Mouse (Mus musculus) forebrain, embryonic 16.5 days (tissue): ENCODE measurements at regions not wholly inside any gene's neighbourhood (a gene's known extent, or its start where the extent isn't known, plus 50 kb on each side); places are given as distances from the start of the nearest gene placed in this dataset.

Source experiments
- ATAC-seq: fragments of 200-750 bp; cut with Nextera tagmentation; 2 replicates; pipeline ENCODE4 v1.8.0; 2017; ENCODE audit warnings: mild to moderate bottlenecking, moderate library complexity
- H3K27ac ChIP-seq: fragments of 300-500 bp; sonication (generic); 2 replicates; pipeline ENCODE4 v1.5.1; 2014; ENCODE audit warnings: low read length, control low read depth
- H3K27me3 ChIP-seq: fragments of 300-500 bp; sonication (generic); replicated peaks from 2 replicates; pipeline ENCODE4 v1.6.1; 2014; ENCODE audit warnings: low read length; ENCODE audit not compliant: control insufficient read depth, insufficient read depth
- H3K36me3 ChIP-seq: fragments of 300-500 bp; sonication (generic); 2 replicates; pipeline ENCODE4 v1.6.1; 2014; ENCODE audit not compliant: control insufficient read depth, insufficient read depth
- H3K4me1 ChIP-seq: fragments of 300-500 bp; sonication (generic); replicated peaks from 2 replicates; pipeline ENCODE4 v1.6.1; 2014; ENCODE audit warnings: low read length; ENCODE audit not compliant: control insufficient read depth, insufficient read depth
- H3K4me2 ChIP-seq: fragments of 300-500 bp; sonication (generic); 2 replicates; pipeline ENCODE4 v1.6.1; 2014; ENCODE audit warnings: mild to moderate bottlenecking, low read length, control low read depth
- H3K4me3 ChIP-seq: fragments of 300-500 bp; sonication (generic); replicated peaks from 2 replicates; pipeline ENCODE4 v1.5.1; 2014; ENCODE audit warnings: mild to moderate bottlenecking, low read length, control low read depth
- H3K9ac ChIP-seq: fragments of 300-500 bp; sonication (generic); replicated peaks from 2 replicates; pipeline ENCODE4 v1.6.1; 2014; ENCODE audit warnings: low read depth, low read length, control low read depth
- H3K9me3 ChIP-seq: fragments of 300-500 bp; sonication (generic); 2 replicates; pipeline ENCODE4 v1.6.1; 2016; ENCODE audit warnings: low read length; ENCODE audit not compliant: control insufficient read depth
- WGBS: fragments of 180-500 bp; shearing (Covaris S2); extraction: QIAGEN DNeasy Blood & Tissue Kit; methylation state at CpG from one replicate; pipeline ENCODE4 v1.1.7; 2014; 5-methylcytosine and 5-hydroxymethylcytosine counted together

DNA sequence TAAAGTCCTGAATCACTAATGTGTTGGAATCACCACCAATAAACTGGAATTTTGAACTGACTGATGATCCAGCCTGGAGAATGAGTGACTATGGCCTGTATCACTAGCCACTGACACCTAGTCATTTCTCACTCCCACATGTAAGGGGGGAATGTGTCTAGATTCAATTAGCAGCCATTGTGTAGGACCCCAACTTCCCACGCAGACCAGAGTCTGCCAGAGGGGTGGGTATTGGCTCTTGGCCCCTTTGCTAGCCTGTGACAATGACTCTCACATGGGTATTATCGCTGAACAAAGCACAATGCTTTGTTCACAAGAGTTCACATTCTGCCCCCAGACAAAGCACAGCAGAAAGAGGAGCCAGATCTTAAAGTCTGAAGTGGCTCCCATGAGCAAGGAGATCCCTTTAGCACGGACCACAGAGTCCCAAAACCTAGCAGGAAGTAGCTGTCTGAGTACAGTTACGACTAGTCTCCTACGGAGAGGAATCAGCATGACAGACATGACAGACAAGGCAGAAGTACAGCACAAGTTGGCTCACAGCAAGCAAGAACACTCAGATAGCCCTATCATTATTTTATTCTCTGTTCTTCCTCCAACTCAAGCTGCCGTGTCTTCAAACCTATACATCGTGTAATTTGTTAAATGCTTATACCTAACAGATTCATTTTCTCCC lies 130.0 kb upstream of the Foxq1 start:
- Histone ChIP-seq H3K9me3 (no peaks in the 10 kb centered on the region), H3K9ac (no peak overlapping the region), H3K36me3 (no peaks in the 10 kb centered on the region), H3K4me2 (no peak overlapping the region), H3K27ac (no peak overlapping the region), H3K4me1 (no peaks in the 10 kb centered on the region), H3K4me3 (no peak overlapping the region), H3K27me3 (no peaks in the 10 kb centered on the region)
- 61% methylated on average over 7 of the region's 7 CpGs for WGBS
- ATAC-seq, result no peak

DNA sequence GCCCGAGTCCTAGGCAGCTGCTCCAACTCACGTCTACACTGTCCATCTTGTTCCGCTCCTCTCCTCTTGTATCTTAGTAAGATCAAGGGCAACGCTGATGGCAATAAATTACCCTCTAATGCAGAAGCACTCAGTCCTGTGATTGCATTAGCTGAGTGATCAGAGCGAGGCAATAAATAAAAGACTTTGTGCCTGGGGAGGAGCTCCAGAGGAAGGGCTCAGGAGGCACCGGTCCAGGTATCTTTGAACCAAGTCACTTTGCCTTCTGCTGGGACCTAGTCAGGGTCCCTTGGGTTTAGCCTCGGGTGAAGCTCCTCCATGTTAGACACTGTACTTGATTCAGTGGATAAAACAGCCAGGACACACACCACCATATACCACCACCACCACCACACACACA lies 119.5 kb upstream of the Foxq1 start:
- H3K9me3 ChIP-seq, result no peaks in the 10 kb centered on the region
- ATAC-seq, result no peak

DNA sequence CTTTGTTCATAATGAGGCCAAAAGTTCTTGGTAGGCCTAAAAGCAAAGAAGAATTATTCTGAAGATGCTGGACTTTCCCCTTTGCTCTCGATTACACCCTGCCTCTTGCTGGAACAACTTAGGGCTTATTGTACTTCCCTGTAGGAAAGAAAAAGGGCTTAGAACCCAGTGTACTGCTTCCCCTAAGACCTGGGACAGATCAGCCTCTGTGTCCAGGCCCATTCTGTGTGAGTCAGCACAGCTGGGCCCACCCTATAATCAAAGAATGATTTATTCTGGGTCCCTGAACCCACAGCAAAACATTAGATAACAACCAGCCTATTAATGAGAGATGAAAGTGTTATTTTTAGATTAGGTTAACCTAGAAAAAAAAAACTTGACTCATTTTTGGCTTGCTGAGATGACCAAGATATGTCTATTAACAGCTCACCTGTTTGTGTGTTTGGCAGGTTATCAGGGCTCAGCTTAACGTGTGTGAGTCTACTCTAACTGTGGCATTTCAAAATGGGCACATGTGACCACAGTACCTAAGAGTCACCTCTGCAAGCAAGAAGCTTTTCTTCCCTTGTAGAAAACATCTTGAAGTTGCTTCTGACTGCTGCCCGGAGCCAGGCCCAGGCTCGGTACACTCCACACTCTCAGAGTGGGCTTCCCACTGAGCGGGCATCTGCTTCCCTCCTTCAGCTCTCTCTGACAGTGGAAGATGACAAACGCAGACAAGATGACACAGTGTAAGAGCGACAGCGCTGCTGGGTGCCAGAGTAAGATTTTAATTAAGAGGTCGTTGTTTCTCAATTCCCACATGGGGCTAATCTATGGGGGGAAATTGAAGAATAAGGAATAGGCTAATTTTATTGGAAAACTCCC lies 115.9 kb upstream of the Foxq1 start:
- Histone ChIP-seq H3K4me1 (no peaks in the 10 kb centered on the region), H3K4me3 (no peak overlapping the region), H3K27ac (no peak overlapping the region), H3K9ac (no peak overlapping the region), H3K36me3 (no peaks in the 10 kb centered on the region), H3K9me3 (no peaks in the 10 kb centered on the region), H3K4me2 (no peak overlapping the region), H3K27me3 (no peaks in the 10 kb centered on the region)
- ATAC-seq, result peak; percentile 69
- 59% methylated on average over 9 of the region's 9 CpGs for WGBS

More for the DNA sequence above, 119.5 kb upstream of the Foxq1 start:
- no peaks in the 10 kb centered on the region for H3K27me3 ChIP-seq
- H3K4me3 ChIP-seq, result no peak overlapping the region
- no peaks in the 10 kb centered on the region for H3K36me3 ChIP-seq
- H3K4me1 ChIP-seq, result no peaks in the 10 kb centered on the region
- 88% methylated on average over 7 of the region's 7 CpGs for WGBS
- no peak overlapping the region for H3K27ac ChIP-seq
- H3K4me2 ChIP-seq, result no peak overlapping the region
- no peak overlapping the region for H3K9ac ChIP-seq

DNA sequence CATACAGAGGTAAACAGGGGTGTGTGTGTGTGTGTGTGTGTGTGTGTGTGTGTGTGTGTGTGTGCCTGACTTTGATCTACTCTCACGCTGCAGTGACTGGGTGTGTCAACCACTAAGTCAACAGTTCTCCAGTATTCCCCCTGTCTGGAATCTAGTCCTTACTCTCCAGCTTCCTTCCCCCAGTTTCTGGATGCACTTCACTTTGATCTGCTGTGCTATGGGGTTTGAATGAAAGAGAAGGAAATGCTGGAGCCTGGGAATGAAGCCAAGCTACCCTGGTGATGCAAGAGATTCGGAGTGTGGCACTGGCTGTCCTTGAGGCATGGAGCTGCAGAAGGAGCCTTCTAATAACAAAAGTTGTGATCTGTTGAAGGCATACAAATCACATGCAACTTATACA lies 97.1 kb upstream of the Foxq1 start:
- no peaks in the 10 kb centered on the region for H3K27me3 ChIP-seq
- no peaks in the 10 kb centered on the region for H3K4me1 ChIP-seq
- no peaks in the 10 kb centered on the region for H3K36me3 ChIP-seq
- no peak overlapping the region for H3K9ac ChIP-seq
- no peak overlapping the region for H3K27ac ChIP-seq
- 67% methylated on average over 2 of the region's 2 CpGs for WGBS
- no peak overlapping the region for H3K4me2 ChIP-seq
- H3K4me3 ChIP-seq, result no peak overlapping the region
- no peaks in the 10 kb centered on the region for H3K9me3 ChIP-seq
- no peak for ATAC-seq

DNA sequence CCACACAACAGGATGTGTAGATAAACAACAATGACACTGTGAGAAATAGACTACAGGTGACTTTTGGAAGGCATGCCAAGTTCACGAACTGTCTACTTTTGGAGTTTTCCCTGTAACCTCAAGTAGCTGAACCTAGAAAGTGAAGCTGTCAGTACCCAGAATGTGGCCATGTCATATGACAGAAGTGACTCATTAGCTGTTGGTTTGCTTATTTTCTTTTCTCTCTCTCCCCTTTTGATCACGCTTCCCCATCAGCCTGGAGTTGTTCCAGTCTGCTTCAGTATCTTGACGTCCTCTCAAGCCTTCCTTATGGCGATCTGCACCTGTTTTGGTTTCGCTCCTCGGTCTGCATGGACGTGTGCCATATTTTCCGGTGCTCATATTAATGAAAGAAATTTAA lies 90.8 kb upstream of the Foxq1 start:
- H3K9me3 ChIP-seq, result no peaks in the 10 kb centered on the region
- no peaks in the 10 kb centered on the region for H3K4me1 ChIP-seq
- no peak for ATAC-seq
- 73% methylated on average over 8 of the region's 8 CpGs for WGBS
- no peak overlapping the region for H3K4me2 ChIP-seq
- H3K27ac ChIP-seq, result no peak overlapping the region
- no peaks in the 10 kb centered on the region for H3K27me3 ChIP-seq
- H3K9ac ChIP-seq, result no peak overlapping the region
- no peaks in the 10 kb centered on the region for H3K36me3 ChIP-seq
- no peak overlapping the region for H3K4me3 ChIP-seq

DNA sequence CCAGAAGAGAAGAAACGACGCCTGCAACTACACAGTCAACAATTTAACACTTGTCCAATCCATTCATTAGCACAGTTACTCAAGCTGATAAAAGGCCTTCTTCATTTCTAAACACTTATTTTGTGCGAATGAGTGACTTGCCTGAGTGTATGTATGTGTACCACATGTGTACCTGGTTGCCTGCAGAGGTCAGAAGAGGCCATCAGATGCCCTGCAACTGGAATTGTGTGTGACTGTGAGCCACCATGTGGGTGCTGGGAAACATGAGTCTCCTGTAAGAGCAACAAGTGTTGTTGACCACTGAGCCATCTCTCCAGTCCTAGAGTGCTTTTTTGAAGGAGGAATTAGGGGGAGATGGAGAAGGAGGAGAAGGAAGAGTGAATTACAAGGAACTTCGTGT lies 90.2 kb upstream of the Foxq1 start:
- H3K9ac ChIP-seq, result no peak overlapping the region
- H3K9me3 ChIP-seq, result no peaks in the 10 kb centered on the region
- H3K36me3 ChIP-seq, result no peaks in the 10 kb centered on the region
- WGBS, result 74% methylated on average over 4 of the region's 4 CpGs
- H3K27me3 ChIP-seq, result no peaks in the 10 kb centered on the region
- H3K4me2 ChIP-seq, result no peak overlapping the region
- H3K27ac ChIP-seq, result no peak overlapping the region
- no peak for ATAC-seq
- no peaks in the 10 kb centered on the region for H3K4me1 ChIP-seq
- H3K4me3 ChIP-seq, result no peak overlapping the region

DNA sequence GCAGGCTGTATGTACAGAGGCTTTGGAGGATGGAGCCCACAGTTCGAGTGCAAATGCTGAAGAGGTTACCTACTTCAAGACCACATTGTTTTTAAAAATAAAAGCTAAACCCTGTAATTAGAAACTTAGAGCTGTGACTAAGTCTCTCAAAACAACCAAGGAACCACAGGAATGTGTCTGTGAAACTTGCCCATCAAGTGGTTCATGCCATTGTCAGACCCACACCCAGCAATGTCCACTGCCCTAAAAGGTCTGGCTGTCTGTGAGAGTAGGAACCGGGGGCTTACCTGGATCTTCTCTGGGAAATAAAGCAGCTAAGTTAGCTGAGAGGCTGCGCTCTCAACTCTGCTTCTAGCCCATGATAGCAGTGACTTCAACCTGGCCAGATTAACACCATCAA lies 87.8 kb upstream of the Foxq1 start:
- Histone ChIP-seq H3K27me3 (no peaks in the 10 kb centered on the region), H3K9me3 (no peaks in the 10 kb centered on the region), H3K27ac (no peak overlapping the region), H3K4me1 (peaks cover 5% of the 10 kb centered on the region; the same call in 1 of the 2 replicates), H3K4me3 (no peak overlapping the region), H3K9ac (no peak overlapping the region), H3K36me3 (no peaks in the 10 kb centered on the region), H3K4me2 (no peak overlapping the region)
- 77% methylated on average over 3 of the region's 3 CpGs for WGBS
- ATAC-seq, result no peak

DNA sequence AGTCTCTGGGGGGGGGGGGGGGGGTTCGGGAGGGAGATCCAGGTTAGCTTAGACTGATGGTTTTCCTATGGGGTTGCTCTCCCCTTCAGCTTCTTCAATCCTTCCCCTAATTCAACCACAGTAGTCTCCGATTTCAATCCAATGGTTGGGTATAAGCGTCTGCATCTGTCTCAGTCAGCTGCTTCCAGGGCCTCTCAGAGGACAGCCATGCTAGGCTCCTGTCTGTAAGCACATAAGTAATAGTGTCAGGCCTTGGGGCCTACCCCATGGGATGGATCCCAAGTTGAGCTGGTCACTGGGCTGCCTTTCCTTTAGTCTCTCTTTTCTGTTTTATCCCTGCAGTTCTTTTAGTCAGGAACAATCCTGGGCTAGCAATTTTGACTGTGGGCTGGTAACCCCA lies 87.0 kb upstream of the Foxq1 start:
- no peak overlapping the region for H3K27ac ChIP-seq
- no peak overlapping the region for H3K4me2 ChIP-seq
- peaks cover 5% of the 10 kb centered on the region; the same call in 1 of the 2 replicates for H3K4me1 ChIP-seq
- WGBS, result 70% methylated on average over 3 of the region's 3 CpGs
- no peak overlapping the region for H3K4me3 ChIP-seq
- no peak overlapping the region for H3K9ac ChIP-seq
- ATAC-seq, result no peak
- H3K36me3 ChIP-seq, result no peaks in the 10 kb centered on the region
- H3K9me3 ChIP-seq, result no peaks in the 10 kb centered on the region
- no peaks in the 10 kb centered on the region for H3K27me3 ChIP-seq

DNA sequence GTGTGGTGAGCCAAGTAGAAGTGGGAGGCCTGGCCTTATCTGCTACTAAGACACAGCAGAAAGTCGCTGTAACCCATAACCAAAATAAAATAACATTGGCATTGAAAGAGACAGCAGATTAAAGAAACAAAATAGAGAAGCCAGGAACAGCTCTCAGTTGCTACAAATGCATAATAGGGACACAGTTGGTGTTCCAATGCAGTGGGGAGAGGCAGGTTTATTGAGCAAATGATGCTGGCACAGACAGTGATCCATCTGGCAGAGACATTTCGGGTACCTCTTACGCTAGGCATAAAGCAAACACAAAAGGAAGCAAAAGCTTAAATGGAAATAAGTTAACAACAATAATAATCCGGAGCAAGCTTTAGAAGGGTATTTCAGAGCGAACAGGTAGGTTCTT lies 83.6 kb upstream of the Foxq1 start:
- H3K4me1 ChIP-seq, result peaks cover 5% of the 10 kb centered on the region; the same call in 1 of the 2 replicates
- peak; percentile 94 for ATAC-seq

More for the DNA sequence above, 83.6 kb upstream of the Foxq1 start:
- Histone ChIP-seq H3K27ac (0 out of 2 replicates have a peak overlapping the region, but pooled peaks have one; percentile 4), H3K9ac (no peak overlapping the region), H3K27me3 (no peaks in the 10 kb centered on the region), H3K4me2 (no peak overlapping the region), H3K36me3 (no peaks in the 10 kb centered on the region), H3K4me3 (no peak overlapping the region), H3K9me3 (no peaks in the 10 kb centered on the region)
- 50% methylated on average over 5 of the region's 5 CpGs for WGBS
